Mouse (Mus musculus): ENCODE measurements around the gene Tmem63b. TPM values are rescaled to one million over a fixed set of nuclear protein-coding genes. Genes with fewer than 3 reads are reported as not detected.

The Tmem63b gene
- 12.6 TPM for polyA plus RNA-seq (2014; fragmentation: Illumina TruSeq; extraction: RNeasy Lipid Tissue Mini Kit (QIAGEN cat#74804); ENCODE audit: low read depth, low replicate concordance)

GRCm38 (mm10) chr17:45686716-45687115, at the start of gene Tmem63b:
TSS of gene Tmem63b (minus strand) at chr17:45686905.

GRCm38 (mm10) chr17:45733735-45734301, 47.1 kb upstream of the Tmem63b start, which contains the start of gene 1600014C23Rik:
TSS of gene 1600014C23Rik (minus strand) at chr17:45733844.

GRCm38 (mm10) chr17:45686093-45686619, 549 bp downstream of the Tmem63b start, which contains the start of gene Mrpl14:
TSS of gene Mrpl14 (plus strand) at chr17:45686322.

GRCm38 (mm10) chr17:45659225-45659624, 27.5 kb downstream of the Tmem63b start, which contains the start of gene Capn11:
TSS of gene Capn11 (minus strand) at chr17:45659325.

Other genes starting within 250 kb of the Tmem63b start
- gene Spats1, start 211.5 kb downstream of the Tmem63b start, polyA plus RNA-seq (2014; fragmentation: Illumina TruSeq; extraction: RNeasy Lipid Tissue Mini Kit (QIAGEN cat#74804); ENCODE audit: low read depth, low replicate concordance), result not detected
- gene Aars2, start 180.1 kb downstream of the Tmem63b start, polyA plus RNA-seq (2014; fragmentation: Illumina TruSeq; extraction: RNeasy Lipid Tissue Mini Kit (QIAGEN cat#74804); ENCODE audit: low read depth, low replicate concordance), result 0.34 TPM
- not detected for gene Tcte1, start 163.5 kb downstream of the Tmem63b start, polyA plus RNA-seq (2014; fragmentation: Illumina TruSeq; extraction: RNeasy Lipid Tissue Mini Kit (QIAGEN cat#74804); ENCODE audit: low read depth, low replicate concordance)
- gene Tmem151b, start 137.2 kb downstream of the Tmem63b start, polyA plus RNA-seq (2014; fragmentation: Illumina TruSeq; extraction: RNeasy Lipid Tissue Mini Kit (QIAGEN cat#74804); ENCODE audit: low read depth, low replicate concordance), result not detected
- gene Nfkbie, start 131.2 kb downstream of the Tmem63b start, polyA plus RNA-seq (2014; fragmentation: Illumina TruSeq; extraction: RNeasy Lipid Tissue Mini Kit (QIAGEN cat#74804); ENCODE audit: low read depth, low replicate concordance), result 0.85 TPM
- gene Slc35b2, start 123.0 kb downstream of the Tmem63b start, polyA plus RNA-seq (2014; fragmentation: Illumina TruSeq; extraction: RNeasy Lipid Tissue Mini Kit (QIAGEN cat#74804); ENCODE audit: low read depth, low replicate concordance), result 5.3 TPM
- 709 TPM for gene Hsp90ab1, start 113.6 kb downstream of the Tmem63b start, polyA plus RNA-seq (2014; fragmentation: Illumina TruSeq; extraction: RNeasy Lipid Tissue Mini Kit (QIAGEN cat#74804); ENCODE audit: low read depth, low replicate concordance)
- gene Slc29a1, start 87.3 kb downstream of the Tmem63b start, polyA plus RNA-seq (2014; fragmentation: Illumina TruSeq; extraction: RNeasy Lipid Tissue Mini Kit (QIAGEN cat#74804); ENCODE audit: low read depth, low replicate concordance), result 49.5 TPM
- not detected for gene Mymx, start 84.8 kb downstream of the Tmem63b start, polyA plus RNA-seq (2014; fragmentation: Illumina TruSeq; extraction: RNeasy Lipid Tissue Mini Kit (QIAGEN cat#74804); ENCODE audit: low read depth, low replicate concordance)
- 0.90 TPM for gene Capn11, start 27.6 kb downstream of the Tmem63b start, polyA plus RNA-seq (2014; fragmentation: Illumina TruSeq; extraction: RNeasy Lipid Tissue Mini Kit (QIAGEN cat#74804); ENCODE audit: low read depth, low replicate concordance)
- gene Mrpl14, start 583 bp downstream of the Tmem63b start, polyA plus RNA-seq (2014; fragmentation: Illumina TruSeq; extraction: RNeasy Lipid Tissue Mini Kit (QIAGEN cat#74804); ENCODE audit: low read depth, low replicate concordance), result 4.9 TPM
- gene 1600014C23Rik, start 46.9 kb upstream of the Tmem63b start, polyA plus RNA-seq (2014; fragmentation: Illumina TruSeq; extraction: RNeasy Lipid Tissue Mini Kit (QIAGEN cat#74804); ENCODE audit: low read depth, low replicate concordance), result not detected